Mouse (Mus musculus): Measurements from ENCODE around the gene Rab4b. TPM values are rescaled to one million over a fixed set of nuclear protein-coding genes. Genes with fewer than 3 reads are reported as not detected.
A peak's percentile ranks its signal among the peaks of the same experiment; 100 is the strongest.

Rab4b gene
- polyA plus RNA-seq, 1 experiment from 2014 or later, result 32.7 TPM

- Histone ChIP-seq H3K27me3 (ENCODE audit: insufficient read depth, low read length) (no peaks in the 10 kb centered on the region), H3K4me1 (ENCODE audit: insufficient read depth) (no peaks in the 10 kb centered on the region; the same call in 1 of the 2 replicates), H3K9me3 (ENCODE audit: low read length) (no peaks in the 10 kb centered on the region), H3K4me2 (ENCODE audit: low read depth, low read length) (no peak overlapping the region), H3K9ac (replicated peaks) (no peak overlapping the region), H3K4me3 (ENCODE audit: low read depth, low read length) (no peak overlapping the region), H3K27ac (ENCODE audit: low read depth) (no peak overlapping the region), H3K36me3 (replicated peaks; ENCODE audit: insufficient read depth, low read length) (no peaks in the 10 kb centered on the region)
- TF ChIP-seq CTCF (IDR thresholded peaks at IDR 0.05; ENCODE audit: low read depth), result peak; percentile 79
- TF ChIP-seq EP300 (IDR thresholded peaks at IDR 0.05; ENCODE audit: low read depth), result no peak
- ATAC-seq, result peak; percentile 52; the same call in 1 of the 2 replicates
- WGBS (ENCODE audit: insufficient replicate concordance), result 39% methylated on average over 3 of the region's 3 CpGs
- DNase-seq, result peak; percentile 45
Measured at GRCm38 (mm10) chr7:27128162-27128561, 50.5 kb downstream of the Rab4b start.

- ATAC-seq, result peak; percentile 80
- DNase-seq, result peak; percentile 30
- no peak overlapping the region for H3K4me3 ChIP-seq (ENCODE audit: low read depth, low read length)
- peak overlapping the region; percentile 39; the same call in 1 of the 2 replicates for H3K27ac ChIP-seq (ENCODE audit: low read depth)
- no peaks in the 10 kb centered on the region for H3K4me1 ChIP-seq (ENCODE audit: insufficient read depth)
- no peak overlapping the region for H3K9ac ChIP-seq (replicated peaks)
- H3K36me3 ChIP-seq (replicated peaks; ENCODE audit: insufficient read depth, low read length), result no peaks in the 10 kb centered on the region
- 73% methylated on average over 4 of the region's 4 CpGs for WGBS (ENCODE audit: insufficient replicate concordance)
- H3K27me3 ChIP-seq (ENCODE audit: insufficient read depth, low read length), result no peaks in the 10 kb centered on the region
- no peaks in the 10 kb centered on the region for H3K9me3 ChIP-seq (ENCODE audit: low read length)
- H3K4me2 ChIP-seq (ENCODE audit: low read depth, low read length), result no peak overlapping the region
- TF ChIP-seq EP300 (IDR thresholded peaks at IDR 0.05; ENCODE audit: low read depth), result no peak
- TF ChIP-seq CTCF (IDR thresholded peaks at IDR 0.05; ENCODE audit: low read depth), result no peak
Measured at GRCm38 (mm10) chr7:27124969-27125368, 53.7 kb downstream of the Rab4b start.

GRCm38 (mm10) chr7:27124305-27124832, 54.3 kb downstream of the Rab4b start:
- H3K27ac ChIP-seq (ENCODE audit: low read depth), result peak overlapping the region; percentile 39; the same call in 1 of the 2 replicates
- H3K4me1 ChIP-seq (ENCODE audit: insufficient read depth), result no peaks in the 10 kb centered on the region
- no peak overlapping the region for H3K9ac ChIP-seq (replicated peaks)
- no peaks in the 10 kb centered on the region for H3K36me3 ChIP-seq (replicated peaks; ENCODE audit: insufficient read depth, low read length)
- TF ChIP-seq EP300 (IDR thresholded peaks at IDR 0.05; ENCODE audit: low read depth), result peak; percentile 82
- TF ChIP-seq CTCF (IDR thresholded peaks at IDR 0.05; ENCODE audit: low read depth), result no peak
- ATAC-seq, result peak; percentile 81
- no peak for DNase-seq
- H3K27me3 ChIP-seq (ENCODE audit: insufficient read depth, low read length), result no peaks in the 10 kb centered on the region
- H3K4me3 ChIP-seq (ENCODE audit: low read depth, low read length), result no peak overlapping the region
- 56% methylated on average over 5 of the region's 5 CpGs for WGBS (ENCODE audit: insufficient replicate concordance)
- no peak overlapping the region for H3K4me2 ChIP-seq (ENCODE audit: low read depth, low read length)
- H3K9me3 ChIP-seq (ENCODE audit: low read length), result no peaks in the 10 kb centered on the region

GRCm38 (mm10) chr7:27119676-27120075, 59.0 kb downstream of the Rab4b start, which contains the start of gene Cyp2f2:
Gene Cyp2f2, plus strand, starts transcription at chr7:27119909.
- Histone ChIP-seq H3K9ac (replicated peaks) (no peak within 1 kb of the TSS), H3K4me1 (ENCODE audit: insufficient read depth) (no peaks in the 10 kb centered on the region), H3K9me3 (ENCODE audit: low read length) (no peaks in the 10 kb centered on the region), H3K4me2 (ENCODE audit: low read depth, low read length) (no peak within 1 kb of the TSS), H3K27me3 (ENCODE audit: insufficient read depth, low read length) (no peaks in the 10 kb centered on the region), H3K4me3 (ENCODE audit: low read depth, low read length) (no peak within 1 kb of the TSS), H3K27ac (ENCODE audit: low read depth) (no peak within 1 kb of the TSS), H3K36me3 (replicated peaks; ENCODE audit: insufficient read depth, low read length) (no peaks in the 10 kb centered on the region)
- DNase-seq (no peak), ATAC-seq (no peak)
- TF ChIP-seq EP300 (IDR thresholded peaks at IDR 0.05; ENCODE audit: low read depth) (no peak), CTCF (IDR thresholded peaks at IDR 0.05; ENCODE audit: low read depth) (no peak)

MicroRNA genes within 50 kb of the gene (microRNA counts, 519-probe panel; counts per million panel counts)
- not detected for microRNA mmu-miR-1191

Small RNAs within 50 kb of the gene (microRNA-seq; reads per million reads assigned to microRNA genes)
- 10.5 reads per million, percentile 19 among the genes with 10 or more reads in this experiment for gene Mir1191
- not detected for gene Mir3101

Other genes starting within 250 kb of the Rab4b start
- 19.3 and 19.6 TPM in 2 replicates for gene Cyp2a22, start 239.5 kb downstream of the Rab4b start, polyA plus RNA-seq (2015; fragmentation: Nextera tagmentation; extraction: Ambion mirVana)
- gene Cyp2a12, start 149.8 kb downstream of the Rab4b start, polyA plus RNA-seq (2015; fragmentation: Nextera tagmentation; extraction: Ambion mirVana), result 70.2 and 81.9 TPM in 2 replicates
- gene Cyp2f2, start 59.0 kb downstream of the Rab4b start, polyA plus RNA-seq (2015; fragmentation: Nextera tagmentation; extraction: Ambion mirVana), result 59.6 and 67.8 TPM in 2 replicates
- not detected in 2 replicates for gene Cyp2t4, start 25.2 kb downstream of the Rab4b start, polyA plus RNA-seq (2015; fragmentation: Nextera tagmentation; extraction: Ambion mirVana)
- 32.9 and 33.5 TPM in 2 replicates for gene Egln2, start 12.1 kb downstream of the Rab4b start, polyA plus RNA-seq (2015; fragmentation: Nextera tagmentation; extraction: Ambion mirVana)
- gene Gm21983, start 2.2 kb upstream of the Rab4b start, polyA plus RNA-seq (2015; fragmentation: Nextera tagmentation; extraction: Ambion mirVana), result not detected in 2 replicates
- 0.88 and 0.99 TPM in 2 replicates for gene Mia, start 2.3 kb upstream of the Rab4b start, polyA plus RNA-seq (2015; fragmentation: Nextera tagmentation; extraction: Ambion mirVana)
- 1.00 and 1.1 TPM in 2 replicates for gene BC024978, start 16.9 kb upstream of the Rab4b start, polyA plus RNA-seq (2015; fragmentation: Nextera tagmentation; extraction: Ambion mirVana)
- 39.3 and 44.9 TPM in 2 replicates for gene Snrpa, start 17.4 kb upstream of the Rab4b start, polyA plus RNA-seq (2015; fragmentation: Nextera tagmentation; extraction: Ambion mirVana)
- 1.2 and 1.5 TPM in 2 replicates for gene Itpkc, start 49.8 kb upstream of the Rab4b start, polyA plus RNA-seq (2015; fragmentation: Nextera tagmentation; extraction: Ambion mirVana)
- 20.1 and 23.5 TPM in 2 replicates for gene Coq8b, start 54.1 kb upstream of the Rab4b start, polyA plus RNA-seq (2015; fragmentation: Nextera tagmentation; extraction: Ambion mirVana)
- 1.1 and 1.2 TPM in 2 replicates for gene Numbl, start 79.5 kb upstream of the Rab4b start, polyA plus RNA-seq (2015; fragmentation: Nextera tagmentation; extraction: Ambion mirVana)
- gene Ltbp4, start 158.8 kb upstream of the Rab4b start, polyA plus RNA-seq (2015; fragmentation: Nextera tagmentation; extraction: Ambion mirVana), result 7.2 and 9.2 TPM in 2 replicates
- 9.5 and 10.9 TPM in 2 replicates for gene Shkbp1, start 177.1 kb upstream of the Rab4b start, polyA plus RNA-seq (2015; fragmentation: Nextera tagmentation; extraction: Ambion mirVana)
- 1.1 TPM in 1 of 2 replicates, not detected in the other for gene Gm20479, start 178.5 kb upstream of the Rab4b start, polyA plus RNA-seq (2015; fragmentation: Nextera tagmentation; extraction: Ambion mirVana)

Measured in liver, postnatal 0 days (tissue).